Mouse (Mus musculus): ENCODE results near the gene Kcng3. TPM values are rescaled to one million over a fixed set of nuclear protein-coding genes. Genes with fewer than 3 reads are reported as not detected.

Gene Kcng3
- total and polyA plus RNA-seq, 3 experiments: 0.05 TPM; not detected in 2

DNA sequence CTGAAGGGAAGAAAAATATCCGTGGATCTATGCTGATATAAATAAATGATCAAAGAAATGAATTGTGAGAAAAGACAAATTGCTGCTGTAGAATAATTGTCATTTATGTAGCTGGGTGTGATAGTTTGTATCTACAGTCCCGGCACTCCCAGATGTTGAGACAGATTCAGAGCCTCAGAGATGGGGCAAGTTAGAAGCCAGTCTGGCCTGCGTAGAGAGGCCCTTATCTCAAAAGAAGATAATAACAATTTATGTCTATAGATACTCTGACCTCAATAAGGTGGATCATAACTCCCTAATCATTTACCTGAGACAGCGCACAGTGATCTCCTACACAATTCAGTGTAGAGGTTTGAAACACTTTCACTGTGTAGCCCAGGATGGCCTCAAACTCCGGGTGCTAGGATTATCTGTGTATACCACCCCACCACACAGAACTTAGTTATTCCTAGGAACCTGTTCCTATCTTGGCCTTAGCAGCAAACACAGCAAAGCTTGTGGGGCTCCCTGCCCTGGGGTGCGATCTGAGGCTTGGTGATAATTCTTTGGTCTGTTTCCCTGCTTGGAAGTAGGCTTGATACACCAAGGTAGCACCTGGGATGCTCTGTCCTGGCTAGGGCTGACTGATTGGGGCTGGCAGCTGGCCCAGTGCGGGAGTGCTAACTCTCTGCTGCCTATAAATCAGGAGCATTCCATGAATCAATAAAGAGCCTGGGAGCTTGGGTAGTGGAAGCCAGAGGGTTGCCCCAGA, 19.4 kb upstream of the Kcng3 start:
- Histone ChIP-seq H3K36me3 (replicated peaks) (no peaks in the 10 kb centered on the region), H3K27me3 (ENCODE audit: insufficient read depth, low read length) (no peaks in the 10 kb centered on the region), H3K4me1 (ENCODE audit: insufficient read depth, low read depth, low read length) (peaks cover 52% of the 10 kb centered on the region), H3K9me3 (replicated peaks) (no peaks in the 10 kb centered on the region), H3K4me3 (ENCODE audit: low read depth, low read length) (no peak overlapping the region)
- ATAC-seq (ENCODE audit: extremely low read depth, insufficient number of reproducible peaks, low FRiP score, poor library complexity, severe bottlenecking): no peak; the same call in 1 of the 2 replicates
- no peak for TF ChIP-seq CTCF (IDR thresholded peaks at IDR 0.05; ENCODE audit: low read depth, low read length)
- TF ChIP-seq GATA1 (IDR thresholded peaks at IDR 0.05; ENCODE audit: borderline replicate concordance, low read length): no peak
- TF ChIP-seq POLR2AphosphoS5 (IDR thresholded peaks at IDR 0.05; ENCODE audit: insufficient replicate concordance, low read depth, low read length): no peak
- TF ChIP-seq TAL1 (conservative IDR thresholded peaks at IDR 0.05; ENCODE audit: low read depth, low read length): no peak
- no peak for TF ChIP-seq GATA2 (IDR thresholded peaks at IDR 0.05; ENCODE audit: borderline replicate concordance, low read depth, low read length)
- no peak for DNase-seq (ENCODE audit: low spot score)

DNA sequence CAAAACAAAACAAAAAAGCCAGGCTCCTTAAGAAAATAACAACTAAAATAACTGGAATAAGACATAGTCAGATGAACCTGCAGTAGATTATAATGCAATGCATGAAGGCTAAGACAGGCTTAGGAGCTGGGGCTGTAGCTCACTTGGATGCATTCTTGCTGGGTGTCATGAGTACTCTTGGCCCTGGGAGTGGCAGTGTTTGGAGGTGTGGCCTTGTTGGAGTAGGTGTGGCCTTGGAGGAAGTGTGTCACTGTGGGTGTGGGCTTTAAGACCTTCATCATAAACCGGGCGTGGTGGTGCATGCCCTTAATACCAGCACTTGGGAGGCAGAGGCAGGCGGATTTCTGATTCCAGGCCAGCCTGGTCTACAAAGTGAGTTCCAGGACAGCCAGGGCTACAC, 18.3 kb upstream of the Kcng3 start:
- DNase-seq (ENCODE audit: low spot score): no peak
- peaks cover 56% of the 10 kb centered on the region for H3K4me1 ChIP-seq (ENCODE audit: insufficient read depth, low read depth, low read length)
- no peak overlapping the region for H3K4me3 ChIP-seq (ENCODE audit: low read depth, low read length)
- H3K27me3 ChIP-seq (ENCODE audit: insufficient read depth, low read length): no peaks in the 10 kb centered on the region
- no peak for ATAC-seq (ENCODE audit: extremely low read depth, insufficient number of reproducible peaks, low FRiP score, poor library complexity, severe bottlenecking)
- TF ChIP-seq GATA2 (IDR thresholded peaks at IDR 0.05; ENCODE audit: borderline replicate concordance, low read depth, low read length) (no peak), TAL1 (conservative IDR thresholded peaks at IDR 0.05; ENCODE audit: low read depth, low read length) (no peak), GATA1 (IDR thresholded peaks at IDR 0.05; ENCODE audit: borderline replicate concordance, low read length) (no peak), POLR2AphosphoS5 (IDR thresholded peaks at IDR 0.05; ENCODE audit: insufficient replicate concordance, low read depth, low read length) (no peak), CTCF (IDR thresholded peaks at IDR 0.05; ENCODE audit: low read depth, low read length) (no peak)
- no peaks in the 10 kb centered on the region for H3K9me3 ChIP-seq (replicated peaks)
- H3K36me3 ChIP-seq (replicated peaks): no peaks in the 10 kb centered on the region

DNA sequence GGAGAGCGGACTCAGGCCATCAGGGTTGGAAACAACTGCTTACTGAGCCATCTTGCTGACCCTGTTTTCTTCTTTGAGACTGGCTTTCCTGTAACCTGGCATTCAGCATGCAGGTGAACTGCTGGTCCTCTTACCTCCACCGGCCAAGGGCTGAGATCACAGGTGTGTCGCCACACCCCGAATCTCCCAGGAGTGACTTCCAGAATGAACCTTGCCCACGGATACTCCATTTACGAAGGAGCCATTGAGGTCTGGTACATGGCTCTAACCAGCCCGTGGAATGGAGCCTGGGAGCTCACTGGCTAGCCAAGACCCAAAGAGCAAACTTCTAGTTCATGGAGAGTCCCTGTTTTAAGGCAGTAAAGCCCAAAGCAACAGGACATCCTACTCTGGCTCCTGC, 15.7 kb upstream of the Kcng3 start:
- Histone ChIP-seq H3K4me1 (ENCODE audit: insufficient read depth, low read depth, low read length) (peaks cover 42% of the 10 kb centered on the region), H3K4me3 (ENCODE audit: low read depth, low read length) (no peak overlapping the region), H3K9me3 (replicated peaks) (no peaks in the 10 kb centered on the region), H3K36me3 (replicated peaks) (no peaks in the 10 kb centered on the region), H3K27me3 (ENCODE audit: insufficient read depth, low read length) (no peaks in the 10 kb centered on the region)
- no peak for DNase-seq (ENCODE audit: low spot score)
- TF ChIP-seq POLR2AphosphoS5 (IDR thresholded peaks at IDR 0.05; ENCODE audit: insufficient replicate concordance, low read depth, low read length) (no peak), GATA1 (IDR thresholded peaks at IDR 0.05; ENCODE audit: borderline replicate concordance, low read length) (no peak), CTCF (IDR thresholded peaks at IDR 0.05; ENCODE audit: low read depth, low read length) (no peak), TAL1 (conservative IDR thresholded peaks at IDR 0.05; ENCODE audit: low read depth, low read length) (no peak), GATA2 (IDR thresholded peaks at IDR 0.05; ENCODE audit: borderline replicate concordance, low read depth, low read length) (no peak)
- no peak for ATAC-seq (ENCODE audit: extremely low read depth, insufficient number of reproducible peaks, low FRiP score, poor library complexity, severe bottlenecking)

DNA sequence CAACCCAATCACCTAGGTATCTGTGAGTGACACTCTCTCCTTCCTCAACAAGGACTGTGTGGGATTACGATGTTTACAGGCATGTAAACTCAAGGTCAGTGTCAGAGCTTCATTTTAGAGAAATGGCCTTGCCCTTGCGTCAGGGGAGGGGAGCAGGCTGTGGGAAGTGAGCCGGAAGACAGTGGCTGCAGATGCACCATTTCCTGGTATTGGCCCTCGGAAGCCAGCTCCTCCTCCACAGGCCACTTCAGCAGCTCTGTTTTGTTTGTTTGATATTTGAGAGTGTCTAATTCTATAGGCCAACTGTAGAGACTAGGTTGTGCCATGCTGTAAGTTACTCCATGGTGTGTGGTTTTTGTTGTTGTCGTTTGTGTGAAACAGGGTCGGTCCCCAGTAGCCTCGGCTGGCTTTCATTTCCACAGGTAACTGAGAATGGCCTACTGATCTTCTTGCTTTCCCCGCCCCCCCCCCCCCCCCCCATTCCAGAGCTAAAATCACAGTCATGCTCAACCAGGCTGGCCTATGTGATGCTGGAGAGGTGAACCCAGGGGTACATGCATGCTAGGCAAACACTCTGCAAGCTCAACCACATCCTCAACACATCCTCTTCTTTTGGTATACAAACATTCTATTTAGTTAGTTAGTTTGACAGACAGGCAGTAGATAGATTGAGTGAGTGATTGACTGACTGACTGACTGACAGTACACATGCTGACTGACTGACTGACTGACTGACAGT, 14.9 kb upstream of the Kcng3 start:
- Histone ChIP-seq H3K36me3 (replicated peaks) (no peaks in the 10 kb centered on the region), H3K9me3 (replicated peaks) (no peaks in the 10 kb centered on the region), H3K4me1 (ENCODE audit: insufficient read depth, low read depth, low read length) (peaks cover 42% of the 10 kb centered on the region), H3K27me3 (ENCODE audit: insufficient read depth, low read length) (no peaks in the 10 kb centered on the region), H3K4me3 (ENCODE audit: low read depth, low read length) (no peak overlapping the region)
- no peak for DNase-seq (ENCODE audit: low spot score)
- TF ChIP-seq CTCF (IDR thresholded peaks at IDR 0.05; ENCODE audit: low read depth, low read length): no peak
- no peak for TF ChIP-seq POLR2AphosphoS5 (IDR thresholded peaks at IDR 0.05; ENCODE audit: insufficient replicate concordance, low read depth, low read length)
- TF ChIP-seq TAL1 (conservative IDR thresholded peaks at IDR 0.05; ENCODE audit: low read depth, low read length): no peak
- TF ChIP-seq GATA2 (IDR thresholded peaks at IDR 0.05; ENCODE audit: borderline replicate concordance, low read depth, low read length): no peak
- no peak for TF ChIP-seq GATA1 (IDR thresholded peaks at IDR 0.05; ENCODE audit: borderline replicate concordance, low read length)
- ATAC-seq (ENCODE audit: extremely low read depth, insufficient number of reproducible peaks, low FRiP score, poor library complexity, severe bottlenecking): no peak

DNA sequence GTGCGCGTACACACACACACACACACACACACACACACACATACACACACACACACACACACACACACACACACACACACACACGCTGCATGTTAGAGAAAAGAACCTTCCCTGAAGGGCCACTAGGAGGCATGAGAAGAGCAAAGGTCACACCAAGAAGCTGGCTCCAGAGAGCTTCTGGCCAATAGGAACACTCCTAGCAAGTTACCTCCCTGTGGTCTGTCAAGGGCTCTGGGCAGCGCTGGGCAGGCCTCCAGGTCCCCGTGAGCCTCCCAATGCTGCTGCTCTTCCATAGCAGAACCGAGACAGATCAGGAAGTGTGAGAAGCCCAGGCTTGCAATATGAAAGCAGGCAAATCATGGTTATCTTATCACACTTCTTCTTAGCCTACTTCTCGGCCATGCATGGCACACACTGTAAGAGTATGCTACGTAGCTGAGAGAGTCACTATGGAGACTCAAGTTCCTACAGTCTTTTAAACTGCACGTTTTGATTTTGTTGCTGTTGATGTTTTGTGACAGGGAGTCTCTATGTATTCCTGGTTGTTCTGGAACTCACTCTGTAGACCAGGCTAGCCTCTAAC, 13.6 kb upstream of the Kcng3 start:
- DNase-seq (ENCODE audit: low spot score): peak; percentile 71

DNA sequence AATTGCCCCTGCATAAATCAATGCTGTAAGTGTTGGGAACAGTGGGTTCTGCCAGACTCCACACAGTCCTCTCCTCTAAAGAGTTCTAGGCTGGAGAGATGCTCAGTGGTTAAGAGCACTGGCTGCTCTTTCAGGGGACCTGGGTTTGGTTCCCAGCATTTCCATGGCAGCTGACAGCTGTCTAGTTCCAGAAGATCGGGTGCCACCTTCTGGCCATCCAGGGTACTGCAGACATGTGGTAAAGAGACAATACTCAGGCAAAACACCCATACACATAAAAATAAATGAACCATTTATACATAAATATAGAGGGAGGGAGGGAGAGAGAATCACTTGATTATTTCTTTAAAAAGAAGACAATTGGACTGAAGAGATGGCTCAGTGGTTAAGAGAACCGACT, 5.7 kb upstream of the Kcng3 start:
- peaks cover 17% of the 10 kb centered on the region for H3K27me3 ChIP-seq (ENCODE audit: insufficient read depth, low read length)
- DNase-seq (ENCODE audit: low spot score) (no peak), ATAC-seq (ENCODE audit: extremely low read depth, insufficient number of reproducible peaks, low FRiP score, poor library complexity, severe bottlenecking) (no peak)
- peaks cover 5% of the 10 kb centered on the region for H3K9me3 ChIP-seq (replicated peaks)
- peaks cover 18% of the 10 kb centered on the region for H3K4me1 ChIP-seq (ENCODE audit: insufficient read depth, low read depth, low read length)
- no peak overlapping the region for H3K4me3 ChIP-seq (ENCODE audit: low read depth, low read length)
- TF ChIP-seq CTCF (IDR thresholded peaks at IDR 0.05; ENCODE audit: low read depth, low read length): peak; percentile 42
- no peak for TF ChIP-seq GATA2 (IDR thresholded peaks at IDR 0.05; ENCODE audit: borderline replicate concordance, low read depth, low read length)
- TF ChIP-seq TAL1 (conservative IDR thresholded peaks at IDR 0.05; ENCODE audit: low read depth, low read length): no peak
- no peaks in the 10 kb centered on the region for H3K36me3 ChIP-seq (replicated peaks)

More for the DNA sequence above, 13.6 kb upstream of the Kcng3 start:
- ATAC-seq (ENCODE audit: extremely low read depth, insufficient number of reproducible peaks, low FRiP score, poor library complexity, severe bottlenecking): peak; percentile 92
- Histone ChIP-seq H3K9me3 (replicated peaks) (no peaks in the 10 kb centered on the region), H3K27me3 (ENCODE audit: insufficient read depth, low read length) (no peaks in the 10 kb centered on the region), H3K4me3 (ENCODE audit: low read depth, low read length) (peak overlapping the region; percentile 44; the same call in 1 of the 2 replicates), H3K36me3 (replicated peaks) (no peaks in the 10 kb centered on the region), H3K4me1 (ENCODE audit: insufficient read depth, low read depth, low read length) (peaks cover 33% of the 10 kb centered on the region)
- TF ChIP-seq CTCF (IDR thresholded peaks at IDR 0.05; ENCODE audit: low read depth, low read length) (peak; percentile 21; the same call in 1 of the 2 replicates), POLR2AphosphoS5 (IDR thresholded peaks at IDR 0.05; ENCODE audit: insufficient replicate concordance, low read depth, low read length) (no peak)

Measured in G1E (cell line).